In the genomic region with DNA sequence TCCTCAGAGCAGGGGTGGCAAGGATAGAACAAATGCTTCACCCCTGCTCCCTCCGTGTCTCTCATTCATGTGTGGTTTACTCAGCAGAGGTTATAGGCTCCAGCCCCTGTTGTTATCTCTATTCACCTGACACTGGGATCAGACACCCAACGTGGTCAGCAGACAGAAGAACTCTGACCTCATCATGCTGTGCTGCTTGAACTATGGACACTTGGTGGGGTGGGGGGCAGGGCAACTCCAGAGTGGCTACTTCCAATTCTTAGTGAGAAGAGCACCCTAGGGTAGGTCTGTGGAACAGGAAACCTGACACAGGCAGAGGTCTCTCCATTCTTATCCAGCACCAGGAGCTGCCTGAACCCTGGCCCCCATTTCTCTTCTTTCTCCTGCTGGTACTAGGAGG, we compare ENCODE assay signal across 20 mouse cellular contexts. TPM values are rescaled to one million over a fixed set of nuclear protein-coding genes. Genes with fewer than 3 reads are reported as not detected.
DNase-seq lines count a peak whose midpoint lies in the region; ATAC-seq and TF ChIP-seq lines count a peak whose summit lies in the region.
"Had no signal": no experiment of that assay in that cellular context is flagged by ENCODE, and none has a peak within 500 bp of the region (broad histone marks: within the 10 kb centered on the region; RNA-seq: fewer than 3 reads in every experiment).

No protein-coding gene starts in this region.

- no peaks in the 10 kb centered on the region for H3K9me3 ChIP-seq in intestine, embryonic 16.5 days (ENCODE audit: control insufficient read depth, low read length)
- no peaks in the 10 kb centered on the region for H3K9me3 ChIP-seq in liver, embryonic 15.5 days (replicated peaks)
- no peaks in the 10 kb centered on the region for H3K9me3 ChIP-seq in midbrain, embryonic 16.5 days (replicated peaks; ENCODE audit: control insufficient read depth, low read length, poor library complexity, severe bottlenecking)
- H3K9me3 ChIP-seq: embryonic facial prominence, embryonic 12.5 days; hindbrain, embryonic 10.5 days; limb, embryonic 12.5 days; neural tube, embryonic 13.5 days had no signal

- H3K27me3 ChIP-seq in intestine, embryonic 16.5 days (replicated peaks; ENCODE audit: control insufficient read depth, insufficient read depth, low read length), result no peaks in the 10 kb centered on the region
- H3K27me3 ChIP-seq in liver, embryonic 15.5 days, result no peaks in the 10 kb centered on the region
- no peaks in the 10 kb centered on the region for H3K27me3 ChIP-seq in midbrain, embryonic 16.5 days (ENCODE audit: control insufficient read depth, insufficient read depth, low read depth, low read length)
- H3K27me3 ChIP-seq: embryonic facial prominence, embryonic 12.5 days; limb, embryonic 12.5 days; neural tube, embryonic 13.5 days had no signal

- H3K4me1 ChIP-seq in intestine, embryonic 16.5 days (ENCODE audit: control insufficient read depth, insufficient read depth, low read length), result no peaks in the 10 kb centered on the region
- 0 out of 2 replicates have a peak, but pooled peaks cover 2% of the 10 kb centered on the region for H3K4me1 ChIP-seq in liver, embryonic 15.5 days (replicated peaks)
- no peaks in the 10 kb centered on the region for H3K4me1 ChIP-seq in midbrain, embryonic 16.5 days (ENCODE audit: control insufficient read depth, insufficient read depth, low read length)
- no peaks in the 10 kb centered on the region for H3K4me1 ChIP-seq in lung, adult 2 months (ENCODE audit: control insufficient read depth, insufficient read depth, low read length)
- H3K4me1 ChIP-seq: embryonic facial prominence, embryonic 12.5 days; hindbrain, embryonic 10.5 days; limb, embryonic 12.5 days; neural tube, embryonic 13.5 days had no signal

- no peak overlapping the region for H3K4me2 ChIP-seq in intestine, embryonic 16.5 days (ENCODE audit: low read depth, low read length)
- no peak overlapping the region for H3K4me2 ChIP-seq in liver, embryonic 15.5 days
- H3K4me2 ChIP-seq in midbrain, embryonic 16.5 days (ENCODE audit: low read length), result no peak overlapping the region
- H3K4me2 ChIP-seq: embryonic facial prominence, embryonic 12.5 days; limb, embryonic 12.5 days; neural tube, embryonic 13.5 days had no signal

- TF ChIP-seq POLR2A in lung, adult 2 months (IDR thresholded peaks at IDR 0.05; ENCODE audit: borderline replicate concordance, extremely low read depth, low read depth, low read length), result no peak

- ATAC-seq in intestine, embryonic 16.5 days, result peak; percentile 92
- ATAC-seq in liver, embryonic 15.5 days (ENCODE audit: insufficient read depth), result peak; percentile 87
- ATAC-seq in midbrain, embryonic 16.5 days, result no peak
- ATAC-seq: forebrain, embryonic 16.5 days had no signal

- no peak overlapping the region for H3K4me3 ChIP-seq in intestine, embryonic 16.5 days (ENCODE audit: low read length)
- H3K4me3 ChIP-seq in liver, embryonic 15.5 days (replicated peaks), result no peak overlapping the region
- no peak overlapping the region for H3K4me3 ChIP-seq in midbrain, embryonic 16.5 days (ENCODE audit: low read depth, low read length)
- H3K4me3 ChIP-seq in lung, adult 2 months (replicated peaks; ENCODE audit: extremely low read depth, low read depth, low read length), result no peak overlapping the region
- H3K4me3 ChIP-seq: embryonic facial prominence, embryonic 12.5 days; hindbrain, embryonic 10.5 days; left cerebral cortex, adult 2 months; limb, embryonic 12.5 days; neural tube, embryonic 13.5 days had no signal

- no peaks in the 10 kb centered on the region for H3K36me3 ChIP-seq in intestine, embryonic 16.5 days (ENCODE audit: control insufficient read depth, insufficient read depth, low read length)
- no peaks in the 10 kb centered on the region for H3K36me3 ChIP-seq in liver, embryonic 15.5 days (replicated peaks)
- no peaks in the 10 kb centered on the region for H3K36me3 ChIP-seq in midbrain, embryonic 16.5 days (ENCODE audit: control insufficient read depth, insufficient read depth, low read length)
- H3K36me3 ChIP-seq: embryonic facial prominence, embryonic 12.5 days; hindbrain, embryonic 10.5 days; limb, embryonic 12.5 days; neural tube, embryonic 13.5 days had no signal

- peak; percentile 55 to 68 for DNase-seq in kidney, adult 8-10 months
- DNase-seq in kidney, postnatal 25 days, result peak; percentile 58 to 78
- DNase-seq in layer of hippocampus, postnatal 36 days, result no peak
- no peak for DNase-seq in gastrocnemius, postnatal 25 days
- DNase-seq in lung, adult 2 months, result no peak
- DNase-seq: adrenal gland, postnatal 10 days; B cell, adult 2 months; cerebellum, adult 18-20 months; heart, adult 18-20 months; lung, postnatal 14 days; right cerebral cortex, postnatal 4 days had no signal

- TF ChIP-seq CTCF in lung, adult 2 months (IDR thresholded peaks at IDR 0.05; ENCODE audit: insufficient read depth, low read length), result no peak

- H3K9ac ChIP-seq in intestine, embryonic 16.5 days (ENCODE audit: low read depth, low read length), result no peak overlapping the region
- no peak overlapping the region for H3K9ac ChIP-seq in liver, embryonic 15.5 days
- H3K9ac ChIP-seq in midbrain, embryonic 16.5 days (ENCODE audit: low read depth, low read length), result no peak overlapping the region
- H3K9ac ChIP-seq: embryonic facial prominence, embryonic 12.5 days; limb, embryonic 12.5 days; neural tube, embryonic 13.5 days had no signal

- WGBS in intestine, embryonic 16.5 days, result 33% methylated on average over 2 of the region's 2 CpGs
- 5% methylated on average over 2 of the region's 2 CpGs for WGBS in liver, embryonic 15.5 days (ENCODE audit: insufficient replicate concordance)
- 51% methylated on average over 2 of the region's 2 CpGs for WGBS in midbrain, embryonic 16.5 days
- 23% methylated on average over 2 of the region's 2 CpGs for WGBS in lung, adult 2 months

- H3K27ac ChIP-seq in intestine, embryonic 16.5 days (ENCODE audit: low read length), result no peak overlapping the region
- H3K27ac ChIP-seq in liver, embryonic 15.5 days (replicated peaks), result peak overlapping the region; percentile 67
- H3K27ac ChIP-seq in midbrain, embryonic 16.5 days (ENCODE audit: low read length), result no peak overlapping the region
- H3K27ac ChIP-seq: embryonic facial prominence, embryonic 12.5 days; hindbrain, embryonic 10.5 days; left cerebral cortex, adult 2 months; limb, embryonic 12.5 days; neural tube, embryonic 13.5 days had no signal

RNA-seq across cellular contexts. Expression of a gene that starts 15.4 kb away (rescaled TPM):
- polyA plus RNA-seq in intestine, embryonic 16.5 days (2015; fragmentation: Nextera tagmentation; extraction: Ambion mirVana), result 235 and 256 TPM in 2 replicates
- polyA plus RNA-seq in liver, embryonic 15.5 days (2015; fragmentation: Nextera tagmentation; extraction: Ambion mirVana), result 197 and 221 TPM in 2 replicates
- 100 to 1,000 TPM; 108 to 112 TPM for total RNA-seq in layer of hippocampus, postnatal 36 days (2021)
- polyA plus RNA-seq in midbrain, embryonic 16.5 days (2015; fragmentation: Nextera tagmentation; extraction: Ambion mirVana), result 153 and 163 TPM in 2 replicates
- 100 to 1,000 TPM; 120 to 147 TPM for total RNA-seq in gastrocnemius, postnatal 25 days (2021)
- polyA plus RNA-seq in lung, adult 2 months (2012; rRNA removed), result 62.8 and 98.1 TPM in 2 replicates

RNA-seq across cellular contexts. Expression of a gene that starts 46.1 kb away (rescaled TPM):
- polyA plus RNA-seq in intestine, embryonic 16.5 days (2015; fragmentation: Nextera tagmentation; extraction: Ambion mirVana), result 9.7 and 11.5 TPM in 2 replicates
- 3.4 and 5.1 TPM in 2 replicates for polyA plus RNA-seq in liver, embryonic 15.5 days (2015; fragmentation: Nextera tagmentation; extraction: Ambion mirVana)
- 10 to 100 TPM in 1 of 2 experiments, 1 to 10 TPM in 1; 9.7 to 12.6 TPM for total RNA-seq in layer of hippocampus, postnatal 36 days (2021)
- 29.3 and 31.4 TPM in 2 replicates for polyA plus RNA-seq in midbrain, embryonic 16.5 days (2015; fragmentation: Nextera tagmentation; extraction: Ambion mirVana)
- 1 to 10 TPM; 2.8 to 3.4 TPM for total RNA-seq in gastrocnemius, postnatal 25 days (2021)
- 17.0 and 20.1 TPM in 2 replicates for polyA plus RNA-seq in lung, adult 2 months (2012; rRNA removed)

Comparison
In these comparisons a context has a peak if more than half of its experiments do, and no peak if none do; other contexts are left out.
1. DNase-seq: peak in kidney, adult 8-10 months (2 of 2) and kidney, postnatal 25 days (2 of 2); none in layer of hippocampus, postnatal 36 days (0 of 2), gastrocnemius, postnatal 25 days (single experiment) and lung, adult 2 months (single experiment).